Mouse (Mus musculus) intestine, embryonic 14.5 days (tissue): Measurements from ENCODE around the gene Gm28230. TPM values are rescaled to one million over a fixed set of nuclear protein-coding genes. Genes with fewer than 3 reads are reported as not detected.

Experiments used
- ATAC-seq: fragments of 200-750 bp; cut with Nextera tagmentation; replicated peaks from 2 replicates; pipeline ENCODE4 v1.8.0; 2017; ENCODE audit warnings: low read depth, moderate number of reproducible peaks, moderate TSS enrichment, moderate library complexity; ENCODE audit not compliant: low FRiP score, low TSS enrichment
- DNase-seq: peaks from one replicate; pipeline ENCODE4 v3.0.0-alpha.2; 2018; ENCODE audit warnings: low spot score
- H3K27ac ChIP-seq: fragments of 300-500 bp; sonication (generic); 2 replicates; pipeline ENCODE4 v1.5.1; 2014; ENCODE audit warnings: low read depth, mild to moderate bottlenecking, control low read depth
- H3K27me3 ChIP-seq: fragments of 300-500 bp; sonication (generic); replicated peaks from 2 replicates; pipeline ENCODE4 v1.6.1; 2014; ENCODE audit warnings: low read length, control low read depth; ENCODE audit not compliant: control insufficient read depth, insufficient read depth
- H3K36me3 ChIP-seq: fragments of 300-500 bp; sonication (generic); 2 replicates; pipeline ENCODE4 v1.6.1; 2014; ENCODE audit warnings: low read length, control low read depth; ENCODE audit not compliant: control insufficient read depth, insufficient read depth
- H3K4me1 ChIP-seq: fragments of 300-500 bp; sonication (generic); replicated peaks from 2 replicates; pipeline ENCODE4 v1.6.1; 2014; ENCODE audit warnings: low read length, control low read depth, mixed read lengths; ENCODE audit not compliant: control insufficient read depth, insufficient read depth
- H3K4me2 ChIP-seq: fragments of 300-500 bp; sonication (generic); 2 replicates; pipeline ENCODE4 v1.6.1; 2014; ENCODE audit warnings: low read length
- H3K4me3 ChIP-seq: fragments of 300-500 bp; sonication (generic); 2 replicates; pipeline ENCODE4 v1.5.1; 2014; ENCODE audit warnings: low read depth, low read length, control low read depth, mixed read lengths
- H3K9ac ChIP-seq: fragments of 300-500 bp; sonication (generic); 2 replicates; pipeline ENCODE4 v1.6.1; 2014; ENCODE audit warnings: mild to moderate bottlenecking, low read length
- H3K9me3 ChIP-seq: fragments of 300-500 bp; sonication (generic); 2 replicates; pipeline ENCODE4 v1.6.1; 2016; ENCODE audit warnings: low read length, control low read depth; ENCODE audit not compliant: control insufficient read depth
- WGBS: fragments of 180-500 bp; shearing (Covaris S2); extraction: QIAGEN DNeasy Blood & Tissue Kit; methylation state at CpG from one replicate; pipeline ENCODE4 v1.1.7; 2014; 5-methylcytosine and 5-hydroxymethylcytosine counted together
- polyA plus RNA-seq: library from polyadenylated mRNA; unstranded; fragments of >200 nt; fragmentation: Nextera tagmentation; extraction: Ambion mirVana; gene quantifications from 2 replicates; pipeline ENCODE4 v1.2.1, GENCODE M21; 2014

Gm28230 gene
- polyA plus RNA-seq = 0.38 and 0.66 TPM in 2 replicates

DNA sequence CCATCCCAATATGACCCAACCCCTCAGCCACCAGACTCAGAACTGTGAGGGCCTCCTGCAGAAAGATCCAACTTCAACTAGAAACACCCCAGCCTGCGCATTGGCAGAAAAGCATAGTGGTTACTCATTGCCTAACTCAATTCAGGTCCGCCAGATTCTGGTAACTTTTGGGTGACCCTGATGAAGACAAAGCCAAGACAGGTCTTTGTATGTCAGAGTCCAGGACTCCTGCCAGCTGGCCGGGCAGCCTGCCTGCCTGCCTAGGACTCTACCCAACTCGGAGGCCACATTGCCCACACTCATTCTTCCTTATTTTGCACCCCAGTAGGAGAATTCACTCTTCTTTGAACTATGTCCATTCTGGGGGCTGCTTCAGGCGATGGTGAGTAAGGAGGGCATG, at the start of gene Gm28230:
Gm28230 (plus strand) TSS at position 178 of the 400 bp plus-strand sequence.
- WGBS = 60% methylated on average over 5 of the region's 5 CpGs
- Histone ChIP-seq H3K4me1 (peaks cover 19% of the 10 kb centered on the region), H3K27me3 (peaks cover 96% of the 10 kb centered on the region), H3K9ac (peak within 1 kb of the TSS; percentile 41), H3K4me3 (peak within 1 kb of the TSS; percentile 33), H3K36me3 (no peaks in the 10 kb centered on the region), H3K4me2 (peak within 1 kb of the TSS; percentile 51), H3K9me3 (no peaks in the 10 kb centered on the region), H3K27ac (peak within 1 kb of the TSS; percentile 67)
- ATAC-seq (no peak), DNase-seq (peak; percentile 57)

DNA sequence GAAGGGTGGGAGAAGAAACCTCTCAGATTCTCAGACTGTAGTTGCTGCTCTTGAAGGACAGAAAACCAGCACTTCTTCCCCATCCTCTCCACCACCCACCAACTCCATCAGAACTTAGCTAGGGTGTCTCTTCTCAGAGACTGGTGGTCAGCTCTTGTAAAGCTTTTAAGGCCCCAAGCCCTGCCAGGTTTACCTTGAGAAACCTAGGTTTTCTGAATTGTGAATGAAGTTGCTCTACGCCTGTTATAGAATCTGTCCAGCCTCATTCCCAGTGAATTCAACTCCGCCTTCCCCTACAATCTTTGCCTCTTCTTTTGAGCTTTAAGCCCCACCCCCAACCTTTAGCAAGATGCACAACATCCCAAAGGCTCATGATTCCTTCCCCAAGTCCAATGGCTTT, 49.4 kb upstream of the Gm28230 start:
- ATAC-seq (no peak), DNase-seq (peak; percentile 61)
- no peaks in the 10 kb centered on the region for H3K36me3 ChIP-seq
- H3K27me3 ChIP-seq = peaks cover 100% of the 10 kb centered on the region
- no peaks in the 10 kb centered on the region; the same call in 1 of the 2 replicates for H3K4me1 ChIP-seq
- H3K4me2 ChIP-seq = no peak overlapping the region
- H3K27ac ChIP-seq = no peak overlapping the region
- 21% methylated on average over 2 of the region's 2 CpGs for WGBS
- no peak overlapping the region for H3K9ac ChIP-seq
- no peaks in the 10 kb centered on the region for H3K9me3 ChIP-seq
- no peak overlapping the region for H3K4me3 ChIP-seq

DNA sequence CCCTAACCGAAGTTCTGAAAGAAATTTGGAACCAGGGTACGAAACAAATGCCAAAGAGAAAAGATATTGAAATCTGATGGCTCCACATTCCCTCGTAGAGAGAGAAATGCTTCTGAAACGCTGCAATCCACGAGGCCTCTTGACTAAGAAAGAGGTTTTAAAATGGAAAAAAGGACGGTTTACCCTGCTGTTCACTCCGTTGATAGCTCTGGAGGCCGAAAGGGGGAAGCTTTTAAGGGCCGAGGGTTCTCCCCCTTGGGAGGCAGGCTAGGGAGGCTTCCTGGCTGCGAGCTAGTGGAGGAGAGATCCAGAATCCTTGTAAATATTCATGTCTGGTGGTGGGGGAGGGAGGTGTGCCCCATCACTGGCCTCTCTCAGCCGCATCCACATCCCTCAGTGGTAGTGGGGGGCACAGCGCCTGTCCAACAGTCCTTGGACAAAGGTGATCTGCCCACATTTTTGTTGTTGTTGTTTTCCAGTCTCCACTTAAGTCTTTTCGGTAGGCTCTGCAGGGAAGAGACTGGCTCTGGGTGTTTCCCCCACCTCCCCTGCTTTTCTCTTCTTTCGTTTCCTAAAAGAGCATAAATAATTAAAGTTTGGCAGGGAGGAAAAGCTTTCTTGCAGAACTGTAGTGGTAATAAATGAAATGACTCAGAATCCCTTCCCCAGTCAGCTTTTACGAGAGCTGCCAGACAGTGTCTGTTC, 47.5 kb upstream of the Gm28230 start, which contains the start of gene Hoxd11:
Hoxd11 (plus strand) TSS at position 667 of the 705 bp plus-strand sequence.
- Histone ChIP-seq H3K27me3 (peaks cover 100% of the 10 kb centered on the region), H3K9me3 (no peaks in the 10 kb centered on the region), H3K27ac (peak within 1 kb of the TSS; percentile 19; the same call in 1 of the 2 replicates), H3K36me3 (no peaks in the 10 kb centered on the region), H3K4me3 (peak within 1 kb of the TSS; percentile 27), H3K9ac (no peak within 1 kb of the TSS), H3K4me2 (peak within 1 kb of the TSS; percentile 18; the same call in 1 of the 2 replicates), H3K4me1 (no peaks in the 10 kb centered on the region; the same call in 1 of the 2 replicates)
- DNase-seq (peak; percentile 58), ATAC-seq (no peak)
- 2% methylated on average over 15 of the region's 15 CpGs for WGBS

DNA sequence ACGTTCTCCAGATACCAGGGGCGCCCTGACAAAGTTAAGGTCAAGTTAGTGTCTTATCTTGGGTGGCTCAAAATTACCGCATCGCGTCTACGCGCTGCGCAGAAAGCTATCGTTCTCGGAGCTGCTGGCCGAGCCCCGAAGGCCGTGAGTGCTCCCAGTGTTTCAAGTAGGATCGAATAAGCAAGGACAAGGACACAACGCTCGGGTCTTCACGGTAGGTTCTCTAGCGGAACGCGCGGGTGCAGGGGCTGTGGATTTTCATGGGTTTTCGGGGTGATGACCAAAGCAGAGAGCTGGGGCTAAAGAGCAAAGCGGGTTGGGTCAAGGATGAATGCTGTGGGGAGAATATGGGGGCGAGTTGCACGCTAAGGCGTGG, 46.9 kb upstream of the Gm28230 start:
- Histone ChIP-seq H3K27ac (peak overlapping the region; percentile 19; the same call in 1 of the 2 replicates), H3K9ac (no peak overlapping the region), H3K27me3 (peaks cover 100% of the 10 kb centered on the region), H3K4me1 (no peaks in the 10 kb centered on the region; the same call in 1 of the 2 replicates), H3K9me3 (no peaks in the 10 kb centered on the region), H3K36me3 (no peaks in the 10 kb centered on the region), H3K4me2 (peak overlapping the region; percentile 18; the same call in 1 of the 2 replicates), H3K4me3 (peak overlapping the region; percentile 27)
- no peak for ATAC-seq
- peak; percentile 75 for DNase-seq
- WGBS = 1% methylated on average over 26 of the region's 26 CpGs

DNA sequence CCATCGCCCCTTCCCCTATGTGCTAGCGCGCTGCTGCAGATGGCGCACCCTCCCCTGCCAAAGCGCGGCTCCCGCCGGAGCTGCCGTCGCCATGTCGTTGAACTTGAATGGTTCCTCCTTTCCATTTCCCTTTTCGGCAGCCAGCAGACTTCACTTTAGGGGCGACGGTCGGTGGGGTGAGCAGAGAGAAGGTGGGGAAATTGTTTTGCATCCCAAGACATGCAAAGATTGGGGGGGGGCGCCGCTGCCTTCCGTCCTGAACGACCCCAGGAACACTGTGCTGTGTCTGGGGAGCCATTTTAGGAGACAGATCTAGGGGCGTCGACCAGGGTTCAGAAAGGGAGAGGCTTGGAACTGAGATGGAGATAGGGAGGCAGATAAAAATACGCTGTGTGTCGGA, 46.5 kb upstream of the Gm28230 start:
- Histone ChIP-seq H3K4me1 (no peaks in the 10 kb centered on the region; the same call in 1 of the 2 replicates), H3K4me3 (peak overlapping the region; percentile 27), H3K9ac (no peak overlapping the region), H3K27me3 (peaks cover 100% of the 10 kb centered on the region), H3K4me2 (peak overlapping the region; percentile 18; the same call in 1 of the 2 replicates), H3K36me3 (no peaks in the 10 kb centered on the region), H3K27ac (peak overlapping the region; percentile 19; the same call in 1 of the 2 replicates), H3K9me3 (no peaks in the 10 kb centered on the region)
- DNase-seq (no peak), ATAC-seq (no peak)
- WGBS = under 1% methylated on average over 23 of the region's 23 CpGs

DNA sequence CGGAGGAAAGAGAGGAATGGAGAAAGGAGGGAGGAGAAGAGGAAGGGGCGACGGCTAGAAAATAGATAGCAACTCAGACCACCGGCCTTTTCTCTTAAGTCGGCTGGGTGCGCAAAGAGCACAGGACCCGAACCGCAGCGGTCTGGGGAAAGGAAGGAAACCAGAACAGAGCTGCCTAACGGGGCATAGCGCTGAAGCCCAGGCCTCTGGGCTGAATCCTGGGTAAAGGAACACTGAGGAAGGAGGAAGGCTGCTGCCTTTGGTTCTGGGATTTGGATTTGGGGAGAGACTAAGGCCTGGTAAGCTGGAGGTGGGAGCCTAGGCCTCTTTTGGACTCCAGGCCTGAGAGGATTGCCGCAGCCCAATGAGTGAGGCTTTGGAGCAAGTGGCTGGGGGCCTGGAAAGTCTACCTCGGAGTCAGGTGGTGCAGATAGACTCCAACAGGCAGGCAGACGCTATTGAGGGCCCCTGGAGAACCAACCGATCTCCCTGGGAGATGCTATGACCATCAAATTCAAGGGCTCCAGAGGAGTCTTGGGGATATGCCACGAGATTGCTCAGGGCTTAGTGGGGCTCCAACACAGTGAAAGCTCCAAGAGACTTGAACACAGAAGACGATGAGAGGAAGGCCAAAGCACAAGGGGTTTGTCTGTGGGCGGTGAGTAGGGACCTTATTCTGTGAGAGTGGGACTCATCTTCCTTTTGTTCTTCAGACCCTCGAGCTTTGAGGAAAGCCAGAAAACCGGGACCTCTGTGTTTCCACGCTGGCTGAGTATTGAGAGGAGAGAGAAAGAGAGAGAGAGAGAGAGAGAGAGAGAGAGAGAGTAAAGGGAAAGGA, 45.7 kb upstream of the Gm28230 start:
- Histone ChIP-seq H3K9me3 (no peaks in the 10 kb centered on the region), H3K4me1 (no peaks in the 10 kb centered on the region; the same call in 1 of the 2 replicates), H3K9ac (0 out of 2 replicates have a peak overlapping the region, but pooled peaks have one; percentile 16), H3K36me3 (no peaks in the 10 kb centered on the region), H3K27ac (no peak overlapping the region), H3K4me2 (peak overlapping the region; percentile 28), H3K27me3 (peaks cover 100% of the 10 kb centered on the region), H3K4me3 (0 out of 2 replicates have a peak overlapping the region, but pooled peaks have one; percentile 30)
- 3% methylated on average over 21 of the region's 21 CpGs for WGBS
- no peak for ATAC-seq
- peak; percentile 66 for DNase-seq

DNA sequence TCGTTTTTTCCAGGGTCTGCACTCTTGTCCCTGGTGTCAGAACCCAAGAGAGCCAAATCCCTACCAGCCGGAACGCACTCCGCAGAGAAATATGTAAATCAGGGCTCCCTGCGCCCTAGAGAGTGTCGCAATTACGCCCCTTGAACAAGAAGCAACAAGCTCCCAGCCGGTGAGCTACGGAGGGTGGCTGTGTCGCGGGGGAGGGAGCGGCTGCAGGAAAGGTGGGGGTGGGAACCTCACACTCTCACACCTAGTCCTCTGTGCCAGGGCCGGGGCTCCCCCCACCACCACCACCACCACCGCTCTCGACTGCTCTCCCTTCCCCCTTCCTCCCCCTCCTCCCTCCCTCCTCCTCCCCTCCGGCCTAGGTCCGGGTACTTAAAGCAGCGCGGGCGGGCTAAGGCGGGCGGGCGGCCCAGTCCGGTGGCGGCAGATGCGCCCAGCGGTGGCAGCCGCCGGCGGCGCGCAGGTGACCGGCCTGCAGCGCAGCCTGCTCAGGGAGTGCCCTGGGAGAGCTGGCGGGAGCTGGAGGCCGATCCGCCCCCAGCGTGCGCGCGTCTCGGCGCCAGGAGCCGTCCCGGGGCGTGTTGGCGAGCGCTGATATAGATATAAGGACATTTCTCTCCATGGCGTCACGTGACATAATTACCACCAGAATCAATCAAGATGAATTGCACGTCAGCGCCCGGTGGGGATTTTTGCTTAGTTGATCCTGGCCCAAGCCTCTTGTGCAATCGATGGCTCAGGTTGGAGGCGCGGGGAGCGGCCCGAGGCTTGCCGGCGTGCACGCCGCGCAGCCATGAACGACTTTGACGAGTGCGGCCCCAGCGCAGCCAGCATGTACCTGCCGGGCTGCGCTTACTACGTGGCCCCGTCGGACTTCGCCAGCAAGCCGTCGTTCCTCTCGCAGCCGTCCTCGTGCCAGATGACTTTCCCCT, 44.7 kb upstream of the Gm28230 start:
- Histone ChIP-seq H3K36me3 (no peaks in the 10 kb centered on the region), H3K4me3 (peak overlapping the region; percentile 30), H3K9ac (peak overlapping the region; percentile 42), H3K27me3 (peaks cover 100% of the 10 kb centered on the region), H3K9me3 (no peaks in the 10 kb centered on the region), H3K4me2 (peak overlapping the region; percentile 28), H3K27ac (no peak overlapping the region), H3K4me1 (no peaks in the 10 kb centered on the region; the same call in 1 of the 2 replicates)
- DNase-seq (peak; percentile 77), ATAC-seq (peak; percentile 51; the same call in 1 of the 2 replicates)
- under 1% methylated on average over 78 of the region's 78 CpGs for WGBS
